ENCODE assay signal across 8 mouse cellular contexts in genomic region chr10:80741634-80742179, GRCm38 (mm10). TPM values are rescaled to one million over a fixed set of nuclear protein-coding genes. Genes with fewer than 3 reads are reported as not detected.
DNase-seq lines count a peak whose midpoint lies in the region; ATAC-seq and TF ChIP-seq lines count a peak whose summit lies in the region.

No protein-coding gene starts in this region.

- WGBS in heart, embryonic 12.5 days: under 1% methylated on average over 46 of the region's 46 CpGs
- under 1% methylated on average over 46 of the region's 46 CpGs for WGBS in embryonic facial prominence, embryonic 13.5 days
- under 1% methylated on average over 46 of the region's 46 CpGs for WGBS in kidney, postnatal 0 days
- WGBS in neural tube, embryonic 13.5 days: under 1% methylated on average over 41 of the region's 46 CpGs

- ATAC-seq in heart, embryonic 12.5 days (ENCODE audit: insufficient number of reproducible peaks, low FRiP score): peak; percentile 24
- no peak for ATAC-seq in embryonic facial prominence, embryonic 13.5 days (ENCODE audit: insufficient number of reproducible peaks, insufficient read depth, low FRiP score, low TSS enrichment, low read depth)
- peak; percentile 1; the same call in 1 of the 2 replicates for ATAC-seq in kidney, postnatal 0 days (replicated peaks; ENCODE audit: low FRiP score, low read depth)
- ATAC-seq in neural tube, embryonic 13.5 days (ENCODE audit: low read depth): peak; percentile 14
- ATAC-seq in granulocyte monocyte progenitor cell, adult 5-6 weeks (replicated peaks; ENCODE audit: poor library complexity, severe bottlenecking): no peak

- H3K4me2 ChIP-seq in heart, embryonic 12.5 days: peak overlapping the region; percentile 97
- H3K4me2 ChIP-seq in embryonic facial prominence, embryonic 13.5 days: peak overlapping the region; percentile 95
- H3K4me2 ChIP-seq in kidney, postnatal 0 days (ENCODE audit: low read length): peak overlapping the region; percentile 91
- peak overlapping the region; percentile 100 for H3K4me2 ChIP-seq in neural tube, embryonic 13.5 days

- H3K4me3 ChIP-seq in heart, embryonic 12.5 days: peak overlapping the region; percentile 94
- peak overlapping the region; percentile 98 for H3K4me3 ChIP-seq in embryonic facial prominence, embryonic 13.5 days
- H3K4me3 ChIP-seq in kidney, postnatal 0 days (replicated peaks; ENCODE audit: low read depth, low read length): peak overlapping the region; percentile 93
- H3K4me3 ChIP-seq in neural tube, embryonic 13.5 days: peak overlapping the region; percentile 99

- H3K36me3 ChIP-seq in heart, embryonic 12.5 days: peaks cover 15% of the 10 kb centered on the region; the same call in 1 of the 2 replicates
- peaks cover 16% of the 10 kb centered on the region for H3K36me3 ChIP-seq in embryonic facial prominence, embryonic 13.5 days
- 0 out of 2 replicates have a peak, but pooled peaks cover 4% of the 10 kb centered on the region for H3K36me3 ChIP-seq in kidney, postnatal 0 days (ENCODE audit: insufficient read depth, low read length)
- no peaks in the 10 kb centered on the region; the same call in 1 of the 2 replicates for H3K36me3 ChIP-seq in neural tube, embryonic 13.5 days

- H3K27me3 ChIP-seq in heart, embryonic 12.5 days (replicated peaks): no peaks in the 10 kb centered on the region
- H3K27me3 ChIP-seq in embryonic facial prominence, embryonic 13.5 days: no peaks in the 10 kb centered on the region
- no peaks in the 10 kb centered on the region for H3K27me3 ChIP-seq in kidney, postnatal 0 days (ENCODE audit: insufficient read depth, low read length)
- H3K27me3 ChIP-seq in neural tube, embryonic 13.5 days: peaks cover 7% of the 10 kb centered on the region; the same call in 1 of the 2 replicates

- H3K9ac ChIP-seq in heart, embryonic 12.5 days: peak overlapping the region; percentile 91
- H3K9ac ChIP-seq in embryonic facial prominence, embryonic 13.5 days: peak overlapping the region; percentile 97
- H3K9ac ChIP-seq in kidney, postnatal 0 days (ENCODE audit: low read depth, low read length): peak overlapping the region; percentile 97
- peak overlapping the region; percentile 98 for H3K9ac ChIP-seq in neural tube, embryonic 13.5 days

- no peaks in the 10 kb centered on the region for H3K9me3 ChIP-seq in heart, embryonic 12.5 days (replicated peaks)
- H3K9me3 ChIP-seq in embryonic facial prominence, embryonic 13.5 days: no peaks in the 10 kb centered on the region
- H3K9me3 ChIP-seq in kidney, postnatal 0 days (replicated peaks; ENCODE audit: low read length): no peaks in the 10 kb centered on the region
- H3K9me3 ChIP-seq in neural tube, embryonic 13.5 days: no peaks in the 10 kb centered on the region

- DNase-seq in heart, adult 8-10 months (ENCODE audit: low spot score): no peak
- peak; percentile 11 for DNase-seq in A20 (ENCODE audit: low read depth, low spot score)
- DNase-seq in kidney, postnatal 0 days (ENCODE audit: low spot score): peak; percentile 6
- no peak for DNase-seq in layer of hippocampus, adult 11-12 months (ENCODE audit: low spot score)

- no peak for TF ChIP-seq CTCF in kidney, postnatal 0 days (IDR thresholded peaks at IDR 0.05; ENCODE audit: low read depth)

- peaks cover 44% of the 10 kb centered on the region for H3K4me1 ChIP-seq in heart, embryonic 12.5 days (replicated peaks)
- H3K4me1 ChIP-seq in embryonic facial prominence, embryonic 13.5 days: peaks cover 29% of the 10 kb centered on the region
- H3K4me1 ChIP-seq in kidney, postnatal 0 days (replicated peaks; ENCODE audit: insufficient read depth, low read length): peaks cover 18% of the 10 kb centered on the region
- H3K4me1 ChIP-seq in neural tube, embryonic 13.5 days (replicated peaks): peaks cover 47% of the 10 kb centered on the region

- H3K27ac ChIP-seq in heart, embryonic 12.5 days (ENCODE audit: poor library complexity, severe bottlenecking): peak overlapping the region; percentile 72
- peak overlapping the region; percentile 85 for H3K27ac ChIP-seq in embryonic facial prominence, embryonic 13.5 days
- peak overlapping the region; percentile 86 for H3K27ac ChIP-seq in kidney, postnatal 0 days
- peak overlapping the region; percentile 84 for H3K27ac ChIP-seq in neural tube, embryonic 13.5 days (replicated peaks)

RNA-seq across cellular contexts. Expression of gene Ap3d1, which starts 0.4 kb away (rescaled TPM):
- 56.5 and 58.9 TPM in 2 replicates for polyA plus RNA-seq in heart, embryonic 12.5 days (2016; fragmentation: Nextera tagmentation; extraction: Ambion mirVana)
- 10 to 100 TPM; 41.2 to 44.5 (median 43.4) TPM for total RNA-seq in heart, adult 8-10 months (2022)
- polyA plus RNA-seq in embryonic facial prominence, embryonic 13.5 days (2015; fragmentation: Nextera tagmentation; extraction: Ambion mirVana): 73.3 and 73.5 TPM in 2 replicates
- polyA plus RNA-seq in kidney, postnatal 0 days (2015; fragmentation: Nextera tagmentation; extraction: Ambion mirVana): 54.2 and 58.3 TPM in 2 replicates
- 106 and 114 TPM in 2 replicates for polyA plus RNA-seq in neural tube, embryonic 13.5 days (2015; fragmentation: Nextera tagmentation; extraction: Ambion mirVana)
- 43.2 and 47.8 TPM in 2 replicates for total RNA-seq in granulocyte monocyte progenitor cell, adult 5-6 weeks (2014; fragmentation: Nextera tagmentation)
- 34.5 and 42.2 TPM in 2 replicates for total RNA-seq in granulocyte monocyte progenitor cell, adult 5-6 weeks (2017)

RNA-seq across cellular contexts. Expression of gene Dot1l, which starts 13.3 kb away (rescaled TPM):
- 25.7 and 30.9 TPM in 2 replicates for polyA plus RNA-seq in heart, embryonic 12.5 days (2016; fragmentation: Nextera tagmentation; extraction: Ambion mirVana)
- total RNA-seq in heart, adult 8-10 months (2022): 10 to 100 TPM; 13.3 to 24.1 (median 19.8) TPM
- 17.9 and 18.5 TPM in 2 replicates for polyA plus RNA-seq in embryonic facial prominence, embryonic 13.5 days (2015; fragmentation: Nextera tagmentation; extraction: Ambion mirVana)
- polyA plus RNA-seq in kidney, postnatal 0 days (2015; fragmentation: Nextera tagmentation; extraction: Ambion mirVana): 9.7 and 9.9 TPM in 2 replicates
- 16.4 and 19.5 TPM in 2 replicates for polyA plus RNA-seq in neural tube, embryonic 13.5 days (2015; fragmentation: Nextera tagmentation; extraction: Ambion mirVana)
- 41.6 and 52.6 TPM in 2 replicates for total RNA-seq in granulocyte monocyte progenitor cell, adult 5-6 weeks (2014; fragmentation: Nextera tagmentation)
- 9.7 and 13.4 TPM in 2 replicates for total RNA-seq in granulocyte monocyte progenitor cell, adult 5-6 weeks (2017)

RNA-seq across cellular contexts. Expression of gene Izumo4, which starts 39.7 kb away (rescaled TPM):
- 13.2 and 18.4 TPM in 2 replicates for polyA plus RNA-seq in heart, embryonic 12.5 days (2016; fragmentation: Nextera tagmentation; extraction: Ambion mirVana)
- 1 to 10 TPM; 2.2 to 5.3 (median 3.6) TPM for total RNA-seq in heart, adult 8-10 months (2022)
- polyA plus RNA-seq in embryonic facial prominence, embryonic 13.5 days (2015; fragmentation: Nextera tagmentation; extraction: Ambion mirVana): 24.0 and 29.2 TPM in 2 replicates
- polyA plus RNA-seq in kidney, postnatal 0 days (2015; fragmentation: Nextera tagmentation; extraction: Ambion mirVana): 22.4 and 24.5 TPM in 2 replicates
- 37.2 and 39.1 TPM in 2 replicates for polyA plus RNA-seq in neural tube, embryonic 13.5 days (2015; fragmentation: Nextera tagmentation; extraction: Ambion mirVana)
- 9.0 and 17.3 TPM in 2 replicates for total RNA-seq in granulocyte monocyte progenitor cell, adult 5-6 weeks (2014; fragmentation: Nextera tagmentation)
- total RNA-seq in granulocyte monocyte progenitor cell, adult 5-6 weeks (2017): 7.1 and 7.8 TPM in 2 replicates

RNA-seq across cellular contexts. Expression of gene Mob3a, which starts 39.9 kb away (rescaled TPM):
- polyA plus RNA-seq in heart, embryonic 12.5 days (2016; fragmentation: Nextera tagmentation; extraction: Ambion mirVana): 34.8 and 38.1 TPM in 2 replicates
- 1 to 10 TPM; 3.8 to 6.0 (median 5.4) TPM for total RNA-seq in heart, adult 8-10 months (2022)
- 45.8 and 46.3 TPM in 2 replicates for polyA plus RNA-seq in embryonic facial prominence, embryonic 13.5 days (2015; fragmentation: Nextera tagmentation; extraction: Ambion mirVana)
- 22.3 and 26.7 TPM in 2 replicates for polyA plus RNA-seq in kidney, postnatal 0 days (2015; fragmentation: Nextera tagmentation; extraction: Ambion mirVana)
- polyA plus RNA-seq in neural tube, embryonic 13.5 days (2015; fragmentation: Nextera tagmentation; extraction: Ambion mirVana): 46.4 and 55.1 TPM in 2 replicates
- total RNA-seq in granulocyte monocyte progenitor cell, adult 5-6 weeks (2014; fragmentation: Nextera tagmentation): 34.1 and 37.2 TPM in 2 replicates
- 34.2 and 59.8 TPM in 2 replicates for total RNA-seq in granulocyte monocyte progenitor cell, adult 5-6 weeks (2017)

RNA-seq across cellular contexts. Expression of gene Sf3a2, which starts 56.3 kb away (rescaled TPM):
- polyA plus RNA-seq in heart, embryonic 12.5 days (2016; fragmentation: Nextera tagmentation; extraction: Ambion mirVana): 51.2 and 58.3 TPM in 2 replicates
- total RNA-seq in heart, adult 8-10 months (2022): 10 to 100 TPM; 25.0 to 33.0 (median 31.5) TPM
- polyA plus RNA-seq in embryonic facial prominence, embryonic 13.5 days (2015; fragmentation: Nextera tagmentation; extraction: Ambion mirVana): 75.6 and 78.9 TPM in 2 replicates
- 57.1 and 61.9 TPM in 2 replicates for polyA plus RNA-seq in kidney, postnatal 0 days (2015; fragmentation: Nextera tagmentation; extraction: Ambion mirVana)
- polyA plus RNA-seq in neural tube, embryonic 13.5 days (2015; fragmentation: Nextera tagmentation; extraction: Ambion mirVana): 67.5 and 71.0 TPM in 2 replicates
- 88.0 and 106 TPM in 2 replicates for total RNA-seq in granulocyte monocyte progenitor cell, adult 5-6 weeks (2014; fragmentation: Nextera tagmentation)
- 13.8 and 18.3 TPM in 2 replicates for total RNA-seq in granulocyte monocyte progenitor cell, adult 5-6 weeks (2017)

Comparison
In these comparisons a context has a peak if more than half of its experiments do, and no peak if none do; other contexts are left out.
1. ATAC-seq: peak in heart, embryonic 12.5 days (single experiment), kidney, postnatal 0 days (single experiment) and neural tube, embryonic 13.5 days (single experiment); none in embryonic facial prominence, embryonic 13.5 days (single experiment) and granulocyte monocyte progenitor cell, adult 5-6 weeks (single experiment).
2. DNase-seq: peak in A20 (single experiment) and kidney, postnatal 0 days (single experiment); none in heart, adult 8-10 months (single experiment) and layer of hippocampus, adult 11-12 months (single experiment).
3. Peak in every context shown above with its lines, with median percentiles within 50 percentile points of each other: H3K27ac ChIP-seq, H3K4me2 ChIP-seq, H3K4me3 ChIP-seq and H3K9ac ChIP-seq.